In genomic region chr7:29307350-29308104, GRCm38 (mm10) we compare ENCODE assay signal across 8 mouse cellular contexts. TPM values are rescaled to one million over a fixed set of nuclear protein-coding genes. Genes with fewer than 3 reads are reported as not detected.
DNase-seq lines count a peak whose midpoint lies in the region; ATAC-seq and TF ChIP-seq lines count a peak whose summit lies in the region.

No protein-coding gene starts in this region.

- H3K4me3 ChIP-seq in MEL (ENCODE audit: control insufficient read depth in 1 of 2, insufficient read depth in 1 of 2, low read depth in 2 of 2, low read length in 2 of 2) = peak overlapping the region; percentile 73 to 81
- H3K4me3 ChIP-seq in cerebellum, adult 2 months (replicated peaks; ENCODE audit: insufficient read depth, low read depth, low read length) = peak overlapping the region; percentile 63
- H3K4me3 ChIP-seq in lung, embryonic 15.5 days = peak overlapping the region; percentile 61

- H3K27me3 ChIP-seq in MEL (ENCODE audit: control insufficient read depth in 1 of 2, insufficient read depth in 2 of 2, low read length in 2 of 2) = no peaks in the 10 kb centered on the region
- H3K27me3 ChIP-seq in cerebellum, adult 2 months (ENCODE audit: control insufficient read depth, insufficient read depth, low read length) = no peaks in the 10 kb centered on the region
- peaks cover 25% of the 10 kb centered on the region for H3K27me3 ChIP-seq in lung, embryonic 15.5 days

- under 1% methylated on average over 42 of the region's 42 CpGs for WGBS in cerebellum, adult 2 months
- 2% methylated on average over 42 of the region's 42 CpGs for WGBS in lung, embryonic 15.5 days

- H3K4me2 ChIP-seq in lung, embryonic 15.5 days = peak overlapping the region; percentile 95

- no peak for TF ChIP-seq CTCF in MEL (IDR thresholded peaks at IDR 0.05 in 2 of 3, conservative IDR thresholded peaks at IDR 0.05 in 1 of 3; ENCODE audit: control insufficient read depth in 1 of 3, insufficient read depth in 1 of 3, low read depth in 2 of 3, low read length in 3 of 3, poor library complexity in 1 of 3, severe bottlenecking in 1 of 3)
- TF ChIP-seq CTCF in cerebellum, adult 2 months (IDR thresholded peaks at IDR 0.05; ENCODE audit: borderline replicate concordance, insufficient read depth, low read depth, low read length) = no peak

- peak; percentile 69 to 80 for TF ChIP-seq POLR2A in MEL (IDR thresholded peaks at IDR 0.05; ENCODE audit: control insufficient read depth in 1 of 2, insufficient read depth in 1 of 2, low read depth in 1 of 2, low read length in 2 of 2, poor library complexity in 1 of 2)
- TF ChIP-seq POLR2A in cerebellum, adult 2 months (IDR thresholded peaks at IDR 0.05; ENCODE audit: borderline replicate concordance, insufficient read depth, low read length) = no peak

- H3K27ac ChIP-seq in MEL (ENCODE audit: control insufficient read depth, low read depth, low read length) = peak overlapping the region; percentile 68
- H3K27ac ChIP-seq in cerebellum, adult 2 months (ENCODE audit: insufficient read depth, low read length) = no peak overlapping the region
- peak overlapping the region; percentile 53 for H3K27ac ChIP-seq in lung, embryonic 15.5 days

- peaks cover 0 to 11% of the 10 kb centered on the region in 2 experiments; a peak in 2 of 4 replicates for H3K36me3 ChIP-seq in MEL (ENCODE audit: control insufficient read depth in 1 of 2, insufficient read depth in 2 of 2, low read length in 2 of 2)
- no peaks in the 10 kb centered on the region for H3K36me3 ChIP-seq in lung, embryonic 15.5 days

- TF ChIP-seq EP300 in MEL (IDR thresholded peaks at IDR 0.05; ENCODE audit: low read depth in 1 of 2, low read length in 2 of 2) = peak in 1 of 2 experiments; percentile 30; a peak in 1 of 4 replicates

- no peaks in the 10 kb centered on the region for H3K9me3 ChIP-seq in MEL (replicated peaks; ENCODE audit: insufficient read depth, low read length)
- H3K9me3 ChIP-seq in lung, embryonic 15.5 days = no peaks in the 10 kb centered on the region

- peak; percentile 96 for DNase-seq in MEL (ENCODE audit: low read depth, low spot score)
- DNase-seq in cerebellum, adult 2 months = peak; percentile 96 to 97
- peak; percentile 90 for DNase-seq in forelimb bud, embryonic 11.5 days (ENCODE audit: low read depth, low spot score)
- peak; percentile 79 for DNase-seq in layer of hippocampus, adult 9-10 months (ENCODE audit: low spot score)
- peak; percentile 93 for DNase-seq in ovary, postnatal 36 days (ENCODE audit: low spot score)
- DNase-seq in thymus, postnatal 14 days = peak; percentile 89

- peak; percentile 67 to 76 for ATAC-seq in hematopoietic stem cell, adult 5-6 weeks (replicated peaks in 1 of 2; ENCODE audit: insufficient read depth in 1 of 2, low FRiP score in 2 of 2, low TSS enrichment in 1 of 2, low read depth in 1 of 2, poor library complexity in 2 of 2, severe bottlenecking in 2 of 2)
- peak; percentile 81 for ATAC-seq in lung, embryonic 15.5 days (ENCODE audit: borderline replicate concordance, extremely low read depth, low FRiP score, low TSS enrichment)

- H3K79me2 ChIP-seq in MEL (ENCODE audit: control insufficient read depth, insufficient read depth, low read length, poor library complexity) = no peaks in the 10 kb centered on the region; the same call in none of the 2 replicates

- H3K4me1 ChIP-seq in MEL (ENCODE audit: control insufficient read depth in 1 of 2, insufficient read depth in 2 of 2, low read length in 2 of 2) = peaks cover 12 to 16% of the 10 kb centered on the region in 2 experiments
- peaks cover 14% of the 10 kb centered on the region; the same call in 1 of the 2 replicates for H3K4me1 ChIP-seq in cerebellum, adult 2 months (ENCODE audit: control insufficient read depth, insufficient read depth, low read length)
- peaks cover 52% of the 10 kb centered on the region for H3K4me1 ChIP-seq in lung, embryonic 15.5 days

- peak overlapping the region; percentile 70 for H3K9ac ChIP-seq in MEL (ENCODE audit: control insufficient read depth, low read depth, low read length, poor library complexity, severe bottlenecking)
- H3K9ac ChIP-seq in lung, embryonic 15.5 days = peak overlapping the region; percentile 40; the same call in 1 of the 2 replicates

- TF ChIP-seq RAD21 in MEL (IDR thresholded peaks at IDR 0.05; ENCODE audit: low read depth, low read length) = no peak

TF ChIP-seq in MEL, 35 proteins besides CTCF, POLR2A, EP300 and RAD21 (continues in another document):
- TF ChIP-seq TCF12 (IDR thresholded peaks at IDR 0.05; ENCODE audit: low read depth, low read length) (peak; percentile 28; the same call in 1 of the 2 replicates), GATA1 (IDR thresholded peaks at IDR 0.05; ENCODE audit: low read depth, low read length) (no peak), USF1 (IDR thresholded peaks at IDR 0.05; ENCODE audit: low read depth, low read length) (peak; percentile 66; the same call in 1 of the 2 replicates), MYC (IDR thresholded peaks at IDR 0.05; ENCODE audit: low read depth, low read length) (peak; percentile 98), KAT2A (conservative IDR thresholded peaks at IDR 0.05; ENCODE audit: low read depth, low read length) (peak; percentile 81; the same call in 1 of the 2 replicates), POLR2AphosphoS5 (IDR thresholded peaks at IDR 0.05; ENCODE audit: borderline replicate concordance, low read depth, low read length) (0 out of 2 replicates have a peak, but pooled peaks have one; percentile 21), ZC3H11A (IDR thresholded peaks at IDR 0.05; ENCODE audit: low read depth, low read length) (no peak), MYB (IDR thresholded peaks at IDR 0.05; ENCODE audit: low read depth, low read length) (no peak), E2F4 (IDR thresholded peaks at IDR 0.05; ENCODE audit: borderline replicate concordance, low read depth, low read length) (no peak), BHLHE40 (IDR thresholded peaks at IDR 0.05; ENCODE audit: borderline replicate concordance, low read depth, low read length) (peak; percentile 73; the same call in 1 of the 2 replicates), SIN3A (IDR thresholded peaks at IDR 0.05; ENCODE audit: low read length) (peak; percentile 93), HCFC1 (IDR thresholded peaks at IDR 0.05; ENCODE audit: low read depth, low read length) (peak; percentile 98), NELFE (IDR thresholded peaks at IDR 0.05; ENCODE audit: low read depth, low read length) (peak; percentile 81), MAX (IDR thresholded peaks at IDR 0.05; ENCODE audit: low read length) (peak; percentile 96), MEF2A (IDR thresholded peaks at IDR 0.05; ENCODE audit: extremely low read depth, insufficient replicate concordance, low read depth, low read length, poor library complexity, severe bottlenecking) (no peak), NRF1 (IDR thresholded peaks at IDR 0.05; ENCODE audit: insufficient read depth, low read depth, low read length, poor library complexity, severe bottlenecking) (peak; percentile 65), ZMIZ1 (IDR thresholded peaks at IDR 0.05; ENCODE audit: low read depth, low read length) (peak; percentile 45; the same call in 1 of the 2 replicates), TBP (IDR thresholded peaks at IDR 0.05; ENCODE audit: low read depth, low read length) (no peak), JUND (IDR thresholded peaks at IDR 0.05; ENCODE audit: low read depth, low read length) (no peak), CHD2 (IDR thresholded peaks at IDR 0.05; ENCODE audit: low read length) (peak; percentile 84), MXI1 (IDR thresholded peaks at IDR 0.05; ENCODE audit: low read depth, low read length) (peak; percentile 96), POLR2AphosphoS2 (IDR thresholded peaks at IDR 0.05; ENCODE audit: low read length) (peak; percentile 58; the same call in 1 of the 2 replicates), ETS1 (IDR thresholded peaks at IDR 0.05; ENCODE audit: low read depth, low read length) (peak; percentile 21; the same call in 1 of the 2 replicates), ZNF384 (IDR thresholded peaks at IDR 0.05; ENCODE audit: low read depth, low read length) (no peak), TAL1 (IDR thresholded peaks at IDR 0.05; ENCODE audit: low read length) (no peak), MAZ (IDR thresholded peaks at IDR 0.05; ENCODE audit: low read depth, low read length) (peak; percentile 70; the same call in 1 of the 2 replicates), GABPA (IDR thresholded peaks at IDR 0.05; ENCODE audit: low read depth, low read length) (no peak)

RNA-seq across cellular contexts. Expression of gene Dpf1, which starts 3.8 kb away (rescaled TPM):
- 8.4 and 10.2 TPM in 2 replicates for total RNA-seq in MEL (2012; rRNA removed)
- 10 to 100 TPM in 1 of 2 experiments, not detected in 1; 17.3 TPM for polyA plus RNA-seq in MEL (2012; ENCODE audit: insufficient read depth in 1 of 2, insufficient read length in 2 of 2, low read depth in 1 of 2, low replicate concordance in 2 of 2, missing spikeins in 1 of 2)
- 28.3 and 29.8 TPM in 2 replicates for polyA plus RNA-seq in cerebellum, adult 2 months (2012; rRNA removed)
- total RNA-seq in hematopoietic stem cell, adult 5-6 weeks (2017) = 0.05 and 0.38 TPM in 2 replicates
- 12.8 and 13.7 TPM in 2 replicates for polyA plus RNA-seq in lung, embryonic 15.5 days (2015; fragmentation: Nextera tagmentation; extraction: Ambion mirVana)

RNA-seq across cellular contexts. Expression of gene Ppp1r14a, which starts 18.4 kb away (rescaled TPM):
- total RNA-seq in MEL (2012; rRNA removed) = 3.8 and 3.9 TPM in 2 replicates
- 1 to 10 TPM in 1 of 2 experiments, not detected in 1; 7.1 TPM for polyA plus RNA-seq in MEL (2012; ENCODE audit: insufficient read depth in 1 of 2, insufficient read length in 2 of 2, low read depth in 1 of 2, low replicate concordance in 2 of 2, missing spikeins in 1 of 2)
- 81.8 and 99.7 TPM in 2 replicates for polyA plus RNA-seq in cerebellum, adult 2 months (2012; rRNA removed)
- 1.6 TPM in 1 of 2 replicates, not detected in the other for total RNA-seq in hematopoietic stem cell, adult 5-6 weeks (2017)
- polyA plus RNA-seq in lung, embryonic 15.5 days (2015; fragmentation: Nextera tagmentation; extraction: Ambion mirVana) = 148 and 159 TPM in 2 replicates

RNA-seq across cellular contexts. Expression of gene Spint2, which starts 25.8 kb away (rescaled TPM):
- 71.9 and 78.1 TPM in 2 replicates for total RNA-seq in MEL (2012; rRNA removed)
- polyA plus RNA-seq in MEL (2012; ENCODE audit: insufficient read depth in 1 of 2, insufficient read length in 2 of 2, low read depth in 1 of 2, low replicate concordance in 2 of 2, missing spikeins in 1 of 2) = 100 to 1,000 TPM in 1 of 2 experiments, not detected in 1; 131 TPM
- polyA plus RNA-seq in cerebellum, adult 2 months (2012; rRNA removed) = 46.2 and 54.9 TPM in 2 replicates
- total RNA-seq in hematopoietic stem cell, adult 5-6 weeks (2017) = 37.8 and 43.6 TPM in 2 replicates
- 325 and 332 TPM in 2 replicates for polyA plus RNA-seq in lung, embryonic 15.5 days (2015; fragmentation: Nextera tagmentation; extraction: Ambion mirVana)

RNA-seq across cellular contexts. Expression of gene 2200002D01Rik, which starts 59.3 kb away (rescaled TPM):
- total RNA-seq in MEL (2012; rRNA removed) = 3.8 and 5.4 TPM in 2 replicates
- polyA plus RNA-seq in MEL (2012; ENCODE audit: insufficient read depth in 1 of 2, insufficient read length in 2 of 2, low read depth in 1 of 2, low replicate concordance in 2 of 2, missing spikeins in 1 of 2) = under 1 TPM in 1 of 2 experiments, not detected in 1; 0.85 TPM
- polyA plus RNA-seq in cerebellum, adult 2 months (2012; rRNA removed) = 0.38 and 0.48 TPM in 2 replicates
- total RNA-seq in hematopoietic stem cell, adult 5-6 weeks (2017) = 0.55 and 1.1 TPM in 2 replicates
- 13.1 and 14.4 TPM in 2 replicates for polyA plus RNA-seq in lung, embryonic 15.5 days (2015; fragmentation: Nextera tagmentation; extraction: Ambion mirVana)

Comparison
In these comparisons a context has a peak if more than half of its experiments do, and no peak if none do; other contexts are left out.
1. RNA of gene Ppp1r14a, which starts 18.4 kb away (polyA plus RNA-seq): 148 to 159 TPM in lung, embryonic 15.5 days and 81.8 to 99.7 TPM in cerebellum, adult 2 months; 7.1 TPM in MEL; every median in the first group is over 10 times any median in the second.
2. Peak in every context shown above with its lines, with median percentiles within 50 percentile points of each other: DNase-seq and H3K4me3 ChIP-seq.